Mouse (Mus musculus): Measurements from ENCODE around the gene Trip10.

The Trip10 gene

GRCm38 (mm10) chr17:57290671-57291055, 41.4 kb downstream of the Trip10 start:
- no peak for DNase-seq (ENCODE audit: low spot score)

GRCm38 (mm10) chr17:57292302-57292701, 43.0 kb downstream of the Trip10 start:
- no peak for DNase-seq (ENCODE audit: low spot score)

GRCm38 (mm10) chr17:57292968-57293367, 43.7 kb downstream of the Trip10 start:
- no peak for DNase-seq (ENCODE audit: low spot score)

- no peak for DNase-seq (ENCODE audit: low spot score)
These were observed 46.7 kb downstream of the Trip10 start for GRCm38 (mm10) chr17:57295935-57296334.

GRCm38 (mm10) chr17:57297040-57297439, 47.8 kb downstream of the Trip10 start:
- no peak for DNase-seq (ENCODE audit: low spot score)

GRCm38 (mm10) chr17:57305593-57305992, 56.3 kb downstream of the Trip10 start:
- DNase-seq (ENCODE audit: low spot score): no peak

GRCm38 (mm10) chr17:57307074-57307473, 57.8 kb downstream of the Trip10 start:
- DNase-seq (ENCODE audit: low spot score): no peak

GRCm38 (mm10) chr17:57311801-57312200, 62.5 kb downstream of the Trip10 start:
- DNase-seq (ENCODE audit: low spot score): no peak

All from layer of hippocampus, adult 11-12 months (tissue).